Mouse (Mus musculus) CH12.LX (cell line): ENCODE measurements around the gene Blvrb.

Experiments used
- CHD1 ChIP-seq: IDR thresholded peaks from 2 replicates; pipeline ENCODE4 v1.6.1; 2012; ENCODE audit warnings: low read depth, low read length, improper control_type of control experiment, inconsistent platforms
- CTCF ChIP-seq, 2 experiments: IDR thresholded peaks in 1 of 2; conservative IDR thresholded peaks in 1 of 2; 2 replicates each; pipeline ENCODE4 v1.5.1; 2011 to 2012; ENCODE audit warnings: low read depth in 2 of 2, low read length in 2 of 2, improper control_type of control experiment in 1 of 2, inconsistent platforms in 1 of 2, mild to moderate bottlenecking in 1 of 2, moderate library complexity in 1 of 2
- EP300 ChIP-seq: IDR thresholded peaks from 2 replicates; pipeline ENCODE4 v1.6.1; 2011; ENCODE audit warnings: low read length, improper control_type of control experiment
- NRF1 ChIP-seq: IDR thresholded peaks from 2 replicates; pipeline ENCODE4 v1.6.1; 2014; ENCODE audit warnings: low read depth, mild to moderate bottlenecking, inconsistent platforms, low read length, improper control_type of control experiment, moderate library complexity
- POLR2AphosphoS2 ChIP-seq: IDR thresholded peaks from 2 replicates; pipeline ENCODE4 v1.6.1; 2011; ENCODE audit warnings: low read depth, low read length, improper control_type of control experiment
- TBP ChIP-seq: conservative IDR thresholded peaks from 2 replicates; pipeline ENCODE4 v1.6.1; 2011; ENCODE audit warnings: low read depth, low read length, improper control_type of control experiment
- UBTF ChIP-seq: IDR thresholded peaks from 2 replicates; pipeline ENCODE4 v1.6.1; 2012; ENCODE audit warnings: low read depth, mild to moderate bottlenecking, inconsistent platforms, low read length, improper control_type of control experiment, moderate library complexity
- ZKSCAN1 ChIP-seq: IDR thresholded peaks from 2 replicates; pipeline ENCODE4 v1.6.1; 2012; ENCODE audit warnings: low read depth, inconsistent platforms, low read length, improper control_type of control experiment, borderline replicate concordance
- ZNF384 ChIP-seq: IDR thresholded peaks from 2 replicates; pipeline ENCODE4 v1.6.1; 2012; ENCODE audit warnings: low read depth, low read length, improper control_type of control experiment, inconsistent platforms

GRCm38 (mm10) chr7:27458614-27459013 lies 10.8 kb downstream of the Blvrb start:
- TF ChIP-seq CHD1: no peak
- no peak for TF ChIP-seq CTCF (conservative IDR thresholded peaks at IDR 0.05 in 1 of 2, IDR thresholded peaks at IDR 0.05 in 1 of 2; ENCODE audit: low read depth in 2 of 2, low read length in 2 of 2)
- TF ChIP-seq ZNF384: no peak
- TF ChIP-seq TBP: no peak
- TF ChIP-seq UBTF: no peak
- no peak for TF ChIP-seq NRF1
- no peak for TF ChIP-seq EP300
- no peak for TF ChIP-seq ZKSCAN1
- no peak for TF ChIP-seq POLR2AphosphoS2
